Mouse (Mus musculus) kidney, postnatal 4 days (tissue): ENCODE measurements at regions not wholly inside any gene's neighbourhood (a gene's known extent, or its start where the extent isn't known, plus 50 kb on each side); places are given as distances from the start of the nearest gene placed in this dataset.

Experiments
- DNase-seq, 2 experiments: peaks; one replicate each; pipeline ENCODE4 v3.0.0; 2021; ENCODE audit warnings: mixed read lengths in 2 of 2

- DNase-seq = no peak
Measured at GRCm38 (mm10) chr7:65244936-65245335, 88.6 kb upstream of the Fam189a1 start.

- DNase-seq = no peak
Measured at GRCm38 (mm10) chr7:65241208-65241607, 84.8 kb upstream of the Fam189a1 start.

GRCm38 (mm10) chr7:65235701-65236100 is 79.3 kb upstream of the Fam189a1 start:
- no peak for DNase-seq

GRCm38 (mm10) chr7:65233681-65234080 is 77.3 kb upstream of the Fam189a1 start:
- DNase-seq = no peak

- DNase-seq = no peak
Measured at GRCm38 (mm10) chr7:65229306-65229705, 72.9 kb upstream of the Fam189a1 start.

GRCm38 (mm10) chr7:65226218-65226617 is 69.8 kb upstream of the Fam189a1 start:
- DNase-seq = no peak

GRCm38 (mm10) chr7:65213216-65213925 is 57.0 kb upstream of the Fam189a1 start:
- peak; percentile 40 to 59 for DNase-seq

- DNase-seq = no peak
Measured at GRCm38 (mm10) chr7:65207240-65207639, 50.9 kb upstream of the Fam189a1 start.
